Mouse (Mus musculus): Measurements from ENCODE around the gene Gpat2. TPM values are rescaled to one million over a fixed set of nuclear protein-coding genes. Genes with fewer than 3 reads are reported as not detected.

Gpat2 gene
- polyA plus RNA-seq, 1 experiment from 2014 or later, result 0.40 TPM

- 73% methylated on average over 3 of the region's 3 CpGs for WGBS
- no peak overlapping the region for H3K4me2 ChIP-seq (ENCODE audit: low read depth, low read length, severe bottlenecking)
- DNase-seq (ENCODE audit: low spot score), result no peak
- H3K9me3 ChIP-seq (ENCODE audit: control insufficient read depth, low read length), result no peaks in the 10 kb centered on the region
- no peaks in the 10 kb centered on the region for H3K36me3 ChIP-seq (ENCODE audit: control insufficient read depth, insufficient read depth, low read length)
- H3K27ac ChIP-seq (ENCODE audit: low read depth, low read length), result no peak overlapping the region
- ATAC-seq (replicated peaks; ENCODE audit: low FRiP score), result no peak
- no peaks in the 10 kb centered on the region for H3K4me1 ChIP-seq (replicated peaks; ENCODE audit: control insufficient read depth, insufficient read depth, low read length)
- no peak overlapping the region for H3K4me3 ChIP-seq (ENCODE audit: low read depth, low read length)
- H3K27me3 ChIP-seq (ENCODE audit: control insufficient read depth, insufficient read depth, low read length), result no peaks in the 10 kb centered on the region
- no peak overlapping the region for H3K9ac ChIP-seq (ENCODE audit: low read length)
Measured at GRCm38 (mm10) chr2:127472279-127472678, 47.3 kb downstream of the Gpat2 start.

- no peak overlapping the region for H3K4me2 ChIP-seq (ENCODE audit: low read depth, low read length, severe bottlenecking)
Measured at GRCm38 (mm10) chr2:127479210-127479609, 54.2 kb downstream of the Gpat2 start.

GRCm38 (mm10) chr2:127479763-127480162 is 54.8 kb downstream of the Gpat2 start:
- Histone ChIP-seq H3K36me3 (ENCODE audit: control insufficient read depth, insufficient read depth, low read length) (no peaks in the 10 kb centered on the region), H3K4me1 (replicated peaks; ENCODE audit: control insufficient read depth, insufficient read depth, low read length) (peaks cover 13% of the 10 kb centered on the region; the same call in 1 of the 2 replicates), H3K4me3 (ENCODE audit: low read depth, low read length) (no peak overlapping the region), H3K4me2 (ENCODE audit: low read depth, low read length, severe bottlenecking) (no peak overlapping the region), H3K27me3 (ENCODE audit: control insufficient read depth, insufficient read depth, low read length) (peaks cover 48% of the 10 kb centered on the region), H3K9me3 (ENCODE audit: control insufficient read depth, low read length) (no peaks in the 10 kb centered on the region), H3K27ac (ENCODE audit: low read depth, low read length) (no peak overlapping the region), H3K9ac (ENCODE audit: low read length) (no peak overlapping the region)
- ATAC-seq (replicated peaks; ENCODE audit: low FRiP score) (no peak), DNase-seq (ENCODE audit: low spot score) (no peak)
- 67% methylated on average over 10 of the region's 10 CpGs for WGBS

More at GRCm38 (mm10) chr2:127479210-127479609, 54.2 kb downstream of the Gpat2 start:
- H3K9me3 ChIP-seq (ENCODE audit: control insufficient read depth, low read length), result no peaks in the 10 kb centered on the region
- H3K9ac ChIP-seq (ENCODE audit: low read length), result no peak overlapping the region
- DNase-seq (ENCODE audit: low spot score) (no peak), ATAC-seq (replicated peaks; ENCODE audit: low FRiP score) (no peak)
- peaks cover 10% of the 10 kb centered on the region; the same call in 1 of the 2 replicates for H3K4me1 ChIP-seq (replicated peaks; ENCODE audit: control insufficient read depth, insufficient read depth, low read length)
- WGBS, result 80% methylated on average over 4 of the region's 4 CpGs
- no peak overlapping the region for H3K27ac ChIP-seq (ENCODE audit: low read depth, low read length)
- peaks cover 46% of the 10 kb centered on the region for H3K27me3 ChIP-seq (ENCODE audit: control insufficient read depth, insufficient read depth, low read length)
- H3K4me3 ChIP-seq (ENCODE audit: low read depth, low read length), result no peak overlapping the region
- no peaks in the 10 kb centered on the region for H3K36me3 ChIP-seq (ENCODE audit: control insufficient read depth, insufficient read depth, low read length)

DNA sequence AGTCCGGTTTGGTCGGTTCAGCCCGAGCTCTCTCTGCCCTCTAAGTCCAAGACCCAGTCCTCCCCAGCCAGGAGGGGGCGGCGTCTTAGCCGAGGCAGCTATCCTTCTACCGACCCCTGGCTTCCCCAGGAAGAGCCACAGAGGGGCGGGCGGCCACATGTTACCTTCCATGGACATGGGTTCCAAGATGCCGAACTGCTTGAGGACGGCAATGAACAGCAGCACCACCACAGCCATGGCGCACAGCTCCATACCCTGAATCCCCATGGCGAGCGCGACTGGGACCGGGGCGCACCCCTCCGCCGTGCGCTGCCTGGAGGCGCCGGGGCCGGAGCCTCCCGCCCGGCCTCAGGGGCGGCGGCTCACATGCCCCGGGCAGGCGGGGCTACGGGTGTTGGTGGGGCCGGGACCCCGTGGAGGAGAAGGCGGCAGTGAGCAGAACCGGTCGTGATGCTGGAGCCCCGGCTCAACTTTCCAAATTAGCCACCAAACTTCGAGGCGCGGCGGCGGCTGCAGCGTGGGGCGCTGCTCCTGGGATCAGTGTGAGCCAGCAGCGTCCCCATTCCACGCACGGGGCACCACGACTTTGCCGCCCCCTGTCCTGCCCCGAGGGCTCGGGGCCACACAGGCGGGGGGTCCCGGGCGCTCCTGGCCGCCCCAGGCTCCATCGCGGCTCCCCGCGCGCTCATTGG is 57.0 kb downstream of the Gpat2 start:
- peak overlapping the region; percentile 35 for H3K4me3 ChIP-seq (ENCODE audit: low read depth, low read length)
- H3K4me1 ChIP-seq (replicated peaks; ENCODE audit: control insufficient read depth, insufficient read depth, low read length), result peaks cover 13% of the 10 kb centered on the region; the same call in 1 of the 2 replicates
- DNase-seq (ENCODE audit: low spot score) (peak; percentile 56), ATAC-seq (replicated peaks; ENCODE audit: low FRiP score) (0 out of 2 replicates have a peak, but pooled peaks have one; percentile 8)
- no peaks in the 10 kb centered on the region for H3K9me3 ChIP-seq (ENCODE audit: control insufficient read depth, low read length)
- under 1% methylated on average over 54 of the region's 59 CpGs for WGBS
- no peaks in the 10 kb centered on the region for H3K36me3 ChIP-seq (ENCODE audit: control insufficient read depth, insufficient read depth, low read length)
- peak overlapping the region; percentile 67 for H3K4me2 ChIP-seq (ENCODE audit: low read depth, low read length, severe bottlenecking)
- H3K27me3 ChIP-seq (ENCODE audit: control insufficient read depth, insufficient read depth, low read length), result peaks cover 52% of the 10 kb centered on the region
- no peak overlapping the region for H3K27ac ChIP-seq (ENCODE audit: low read depth, low read length)
- peak overlapping the region; percentile 17 for H3K9ac ChIP-seq (ENCODE audit: low read length)

GRCm38 (mm10) chr2:127482533-127482911 is 57.5 kb downstream of the Gpat2 start:
- 0 out of 2 replicates have a peak, but pooled peaks have one; percentile 65 for ATAC-seq (replicated peaks; ENCODE audit: low FRiP score)
- Histone ChIP-seq H3K9me3 (ENCODE audit: control insufficient read depth, low read length) (no peaks in the 10 kb centered on the region), H3K4me3 (ENCODE audit: low read depth, low read length) (peak overlapping the region; percentile 35), H3K36me3 (ENCODE audit: control insufficient read depth, insufficient read depth, low read length) (no peaks in the 10 kb centered on the region), H3K9ac (ENCODE audit: low read length) (no peak overlapping the region; the same call in 1 of the 2 replicates), H3K4me1 (replicated peaks; ENCODE audit: control insufficient read depth, insufficient read depth, low read length) (peaks cover 13% of the 10 kb centered on the region; the same call in 1 of the 2 replicates), H3K27me3 (ENCODE audit: control insufficient read depth, insufficient read depth, low read length) (peaks cover 52% of the 10 kb centered on the region), H3K4me2 (ENCODE audit: low read depth, low read length, severe bottlenecking) (peak overlapping the region; percentile 67), H3K27ac (ENCODE audit: low read depth, low read length) (no peak overlapping the region)
- DNase-seq (ENCODE audit: low spot score), result peak; percentile 73
- under 1% methylated on average over 20 of the region's 21 CpGs for WGBS

- no peaks in the 10 kb centered on the region for H3K9me3 ChIP-seq (ENCODE audit: control insufficient read depth, low read length)
- no peaks in the 10 kb centered on the region for H3K36me3 ChIP-seq (ENCODE audit: control insufficient read depth, insufficient read depth, low read length)
- H3K27me3 ChIP-seq (ENCODE audit: control insufficient read depth, insufficient read depth, low read length), result peaks cover 52% of the 10 kb centered on the region
- H3K4me3 ChIP-seq (ENCODE audit: low read depth, low read length), result peak overlapping the region; percentile 35
- no peak overlapping the region for H3K27ac ChIP-seq (ENCODE audit: low read depth, low read length)
- ATAC-seq (replicated peaks; ENCODE audit: low FRiP score), result no peak
- peak; percentile 61 for DNase-seq (ENCODE audit: low spot score)
- WGBS, result under 1% methylated on average over 20 of the region's 21 CpGs
- no peak overlapping the region for H3K9ac ChIP-seq (ENCODE audit: low read length)
- peak overlapping the region; percentile 67 for H3K4me2 ChIP-seq (ENCODE audit: low read depth, low read length, severe bottlenecking)
- peaks cover 13% of the 10 kb centered on the region; the same call in 1 of the 2 replicates for H3K4me1 ChIP-seq (replicated peaks; ENCODE audit: control insufficient read depth, insufficient read depth, low read length)
Measured at GRCm38 (mm10) chr2:127483001-127483400, 58.0 kb downstream of the Gpat2 start.

GRCm38 (mm10) chr2:127484476-127485170 is 59.6 kb downstream of the Gpat2 start:
- ATAC-seq (replicated peaks; ENCODE audit: low FRiP score) (peak; percentile 74), DNase-seq (ENCODE audit: low spot score) (peak; percentile 79)
- 7% methylated on average over 19 of the region's 19 CpGs for WGBS

More at GRCm38 (mm10) chr2:127484476-127485170, 59.6 kb downstream of the Gpat2 start:
- Histone ChIP-seq H3K4me1 (replicated peaks; ENCODE audit: control insufficient read depth, insufficient read depth, low read length) (peaks cover 13% of the 10 kb centered on the region; the same call in 1 of the 2 replicates), H3K36me3 (ENCODE audit: control insufficient read depth, insufficient read depth, low read length) (no peaks in the 10 kb centered on the region), H3K9ac (ENCODE audit: low read length) (no peak overlapping the region), H3K9me3 (ENCODE audit: control insufficient read depth, low read length) (no peaks in the 10 kb centered on the region), H3K27ac (ENCODE audit: low read depth, low read length) (no peak overlapping the region), H3K4me3 (ENCODE audit: low read depth, low read length) (peak overlapping the region; percentile 17), H3K27me3 (ENCODE audit: control insufficient read depth, insufficient read depth, low read length) (peaks cover 51% of the 10 kb centered on the region), H3K4me2 (ENCODE audit: low read depth, low read length, severe bottlenecking) (peak overlapping the region; percentile 39; the same call in 1 of the 2 replicates)

All from forebrain, embryonic 11.5 days (tissue).